Mouse (Mus musculus): ENCODE results near the gene Nrros.

Gene Nrros

DNA sequence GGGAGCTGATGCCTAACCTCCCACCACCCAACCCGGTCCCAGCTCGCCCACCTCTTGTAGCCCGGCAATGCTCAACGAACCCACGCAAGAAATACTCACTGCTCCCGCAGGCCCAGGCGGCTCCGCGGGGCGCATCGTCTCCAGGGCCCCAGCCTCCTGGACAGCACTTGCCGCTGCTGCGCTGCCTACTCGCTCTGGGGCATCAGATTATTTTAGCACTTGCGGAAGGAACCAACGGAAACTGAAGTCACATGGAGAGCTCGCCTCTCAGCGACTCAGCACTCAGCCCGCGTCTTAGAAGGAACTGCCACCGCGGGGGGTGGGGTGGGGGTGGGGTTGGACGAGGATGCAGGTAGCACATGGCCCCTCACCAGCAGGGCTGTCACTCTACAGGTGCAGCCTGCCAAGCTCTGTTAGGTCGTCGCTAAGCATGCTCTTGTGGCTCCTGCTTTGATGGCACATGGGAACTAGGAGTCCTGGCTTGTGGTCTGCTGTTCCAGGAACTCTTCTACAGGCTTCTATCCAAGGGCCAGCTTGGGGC lies at the start of gene Nrros:
Gene Nrros, minus strand, starts transcription at position 314 of the 541 bp plus-strand sequence.
- peak; percentile 90 for DNase-seq (ENCODE audit: low read depth, low spot score)

- DNase-seq (ENCODE audit: low read depth, low spot score), result no peak
Measured at GRCm38 (mm10) chr16:32214804-32215576, 49.6 kb upstream of the Nrros start.

DNA sequence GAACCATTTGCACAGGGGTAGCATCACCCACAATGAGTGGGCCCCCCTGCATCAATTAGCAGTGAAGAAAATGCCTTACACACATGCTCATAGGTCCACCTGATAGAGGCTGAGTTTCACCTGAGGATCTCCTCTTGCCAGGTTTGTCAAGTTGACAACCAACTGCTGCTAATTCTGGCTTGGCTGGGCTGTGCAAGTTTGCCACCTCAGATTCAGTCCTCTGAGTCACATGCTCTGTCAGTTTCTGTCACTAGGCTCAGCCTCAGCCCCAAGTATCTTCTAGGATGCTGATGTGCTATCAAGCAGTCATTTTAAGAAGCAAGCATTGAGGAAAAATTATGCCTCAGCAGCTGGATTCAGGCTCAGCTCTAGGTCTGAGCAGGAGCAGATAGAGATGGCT lies 48.8 kb upstream of the Nrros start:
- DNase-seq (ENCODE audit: low read depth, low spot score), result no peak

DNA sequence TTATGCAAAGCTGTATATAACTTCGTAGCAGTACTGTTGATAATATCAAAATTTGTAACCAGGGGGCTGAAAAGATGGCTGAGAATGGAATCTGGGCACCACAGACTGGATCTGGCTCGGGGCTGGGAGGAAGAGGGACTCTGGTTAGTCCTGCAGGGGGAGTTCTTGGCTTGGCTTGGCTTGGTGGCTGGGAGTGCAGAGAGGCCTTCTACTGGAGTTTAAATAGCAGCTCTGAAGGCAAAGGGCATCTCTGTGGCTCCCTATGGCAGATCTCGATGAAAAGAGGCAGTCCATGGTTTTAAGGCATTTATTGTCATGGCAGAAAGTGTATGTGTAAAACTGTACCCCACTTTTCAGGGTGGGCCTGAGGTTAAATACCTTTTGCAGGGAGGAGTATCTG lies 39.5 kb upstream of the Nrros start:
- no peak for DNase-seq (ENCODE audit: low read depth, low spot score)

- peak; percentile 94 for DNase-seq (ENCODE audit: low read depth, low spot score)
Measured at GRCm38 (mm10) chr16:32202681-32203080, 37.3 kb upstream of the Nrros start.

DNA sequence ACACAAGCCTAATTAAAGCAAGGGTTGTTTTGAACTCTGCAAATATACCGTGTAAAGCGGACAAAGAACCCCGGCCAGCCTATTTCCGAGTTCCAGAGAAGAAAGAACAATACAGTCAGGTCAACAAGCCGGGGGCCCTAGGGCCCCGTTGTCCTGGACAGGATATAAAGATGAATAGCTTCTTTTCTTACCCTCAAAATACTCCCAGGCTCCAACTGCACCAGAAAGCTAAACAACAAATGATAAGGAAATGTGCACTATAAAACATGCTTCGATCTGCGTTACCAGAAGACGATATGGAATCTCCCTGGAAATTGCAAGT lies 35.6 kb upstream of the Nrros start:
- DNase-seq (ENCODE audit: low read depth, low spot score), result no peak

DNA sequence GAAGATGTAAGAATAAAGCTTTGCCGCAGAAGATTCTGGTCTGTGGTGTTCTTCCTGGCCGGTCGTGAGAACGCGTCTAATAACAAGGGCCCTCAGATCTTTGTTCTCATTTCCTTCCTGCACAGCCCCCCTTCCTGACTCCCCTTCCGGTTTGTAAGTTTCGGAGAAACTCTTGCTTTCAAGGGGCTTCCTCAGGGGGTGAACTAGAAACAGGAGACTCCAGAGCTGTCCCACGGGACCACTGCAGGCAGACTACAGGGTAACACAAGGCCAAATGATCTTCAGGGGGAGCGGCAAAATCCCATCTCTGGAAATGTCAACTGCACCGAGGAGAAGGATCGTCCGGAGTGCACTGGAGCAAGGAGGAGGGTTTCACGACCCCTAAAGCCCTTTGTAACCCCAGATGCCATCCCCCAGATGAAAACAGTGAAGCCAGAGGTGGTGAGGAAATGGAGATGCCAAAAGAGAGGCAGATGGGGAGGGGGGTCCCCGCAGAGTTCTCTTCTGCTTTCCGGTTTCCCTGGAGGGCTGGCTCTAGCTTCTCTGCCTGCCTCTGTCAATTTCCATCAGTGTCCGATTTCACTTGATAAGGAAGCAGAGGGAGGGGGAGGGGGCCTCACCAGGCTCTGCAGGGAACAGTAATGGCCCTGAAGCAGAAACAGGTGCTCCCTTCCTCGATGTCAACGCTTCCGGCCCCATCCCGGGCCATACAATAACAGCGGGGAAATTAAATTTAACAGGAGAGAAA lies 35.0 kb upstream of the Nrros start:
- DNase-seq (ENCODE audit: low read depth, low spot score), result peak; percentile 53

DNA sequence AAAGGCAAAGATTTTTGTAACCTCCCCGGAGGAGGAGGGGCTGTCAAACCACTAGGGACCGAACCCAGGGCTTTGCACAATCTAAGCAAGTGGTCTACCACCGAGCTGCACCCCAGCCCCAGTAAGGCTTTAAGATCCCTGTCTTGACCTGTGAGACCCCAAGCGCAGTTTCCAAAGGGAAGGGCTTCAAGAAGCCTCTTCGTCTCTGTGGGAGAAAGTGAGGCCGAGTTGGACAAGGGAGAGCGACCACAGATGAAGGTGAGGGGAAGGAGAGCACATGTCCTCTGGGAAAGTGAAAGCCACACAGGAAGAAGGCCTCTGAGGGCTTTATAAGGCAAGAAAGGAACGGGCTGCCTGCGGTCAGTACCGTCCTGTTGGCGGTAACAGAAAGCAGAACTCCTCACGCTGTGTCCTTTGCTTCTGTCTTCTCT lies 24.6 kb upstream of the Nrros start:
- peak; percentile 50 for DNase-seq (ENCODE audit: low read depth, low spot score)

DNA sequence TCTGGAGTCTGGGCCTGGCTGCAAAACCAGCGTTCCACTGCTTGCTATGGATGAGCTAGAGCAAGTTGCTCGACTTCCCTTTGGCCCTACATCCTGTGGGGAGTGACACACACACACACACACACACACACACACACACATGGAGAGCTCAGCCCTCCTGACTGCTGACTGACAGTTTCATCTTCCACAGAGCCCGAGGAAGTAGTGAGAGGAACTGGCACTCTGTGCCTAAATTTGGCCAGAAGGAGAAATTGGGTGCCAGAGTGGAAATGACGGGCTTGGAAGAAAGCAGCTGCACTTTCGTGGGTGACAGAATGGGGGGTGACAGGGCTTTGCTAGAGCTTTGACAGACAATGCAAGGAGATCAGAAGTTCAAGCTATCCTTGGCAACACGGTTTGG lies 23.7 kb upstream of the Nrros start:
- DNase-seq (ENCODE audit: low read depth, low spot score), result no peak

- DNase-seq (ENCODE audit: low read depth, low spot score), result no peak
Measured at GRCm38 (mm10) chr16:32186056-32186455, 20.7 kb upstream of the Nrros start.

DNA sequence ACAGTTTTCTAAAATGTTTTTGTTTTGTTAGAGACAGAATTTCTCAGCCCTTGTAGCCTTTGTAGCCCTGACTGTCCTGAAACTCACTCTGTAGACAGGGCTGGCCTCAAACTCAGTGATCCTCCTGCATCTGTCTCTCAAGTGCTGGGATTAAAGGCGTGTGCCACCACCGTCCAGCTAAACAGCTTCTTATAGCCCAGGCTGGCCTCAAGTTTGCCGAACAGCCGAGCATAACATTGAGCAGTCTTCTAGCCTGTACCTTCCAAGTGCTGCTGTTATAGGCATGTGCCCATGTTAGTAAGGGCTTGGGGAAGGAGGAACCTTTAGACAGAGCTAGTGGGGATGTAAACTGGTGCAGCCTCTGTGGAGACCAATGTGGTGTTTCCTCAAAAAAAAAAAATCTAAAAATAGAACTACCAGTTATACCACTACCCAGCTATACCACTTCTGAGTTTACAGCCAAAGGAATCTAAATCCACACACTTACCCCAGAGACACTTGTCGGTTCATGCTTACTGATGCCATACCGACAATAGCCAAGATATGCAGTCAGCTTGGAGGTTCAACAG lies 14.0 kb upstream of the Nrros start, which contains the start of gene Bex6:
Gene Bex6, plus strand, starts transcription at position 491 of the 569 bp plus-strand sequence.
- no peak for DNase-seq (ENCODE audit: low read depth, low spot score)

DNA sequence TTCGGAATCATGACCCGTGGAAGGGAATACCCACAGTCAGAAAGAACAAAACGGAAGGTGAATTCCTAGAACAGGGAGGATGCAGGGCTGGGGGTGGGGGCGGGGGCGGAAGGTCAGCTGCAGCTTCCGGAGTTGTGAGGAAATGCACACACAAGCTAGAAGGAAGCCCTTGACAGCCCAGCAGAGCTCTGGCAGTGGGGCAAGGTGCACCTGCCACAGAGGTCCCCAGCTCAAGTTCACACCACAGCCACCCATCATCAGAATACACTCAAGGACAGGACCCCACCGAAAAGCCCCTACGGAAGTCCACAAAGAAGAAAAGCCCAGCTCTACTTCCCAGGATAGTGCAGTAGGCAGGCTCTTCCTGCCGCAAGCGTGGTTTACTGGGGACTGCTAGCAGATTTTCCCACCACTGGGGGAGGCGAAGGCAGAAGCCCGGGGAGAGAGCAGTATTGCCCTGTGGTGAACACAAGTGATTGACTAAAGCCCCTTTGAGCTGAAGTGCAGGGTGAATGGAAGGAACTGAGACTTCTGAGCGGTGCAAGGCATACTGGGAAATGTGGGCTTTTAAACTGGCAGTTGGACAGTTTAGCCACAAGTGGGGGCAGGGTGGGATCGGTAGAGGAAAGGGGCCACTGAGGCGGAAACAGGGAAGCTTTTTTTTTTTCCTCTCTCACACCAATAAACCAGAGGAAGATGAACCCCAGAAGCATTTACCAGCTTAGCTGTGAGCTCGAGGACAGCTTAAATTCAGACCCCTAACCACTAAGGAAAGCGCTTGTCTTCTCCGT lies 11.7 kb upstream of the Nrros start:
- peak; percentile 67 for DNase-seq (ENCODE audit: low read depth, low spot score)

DNA sequence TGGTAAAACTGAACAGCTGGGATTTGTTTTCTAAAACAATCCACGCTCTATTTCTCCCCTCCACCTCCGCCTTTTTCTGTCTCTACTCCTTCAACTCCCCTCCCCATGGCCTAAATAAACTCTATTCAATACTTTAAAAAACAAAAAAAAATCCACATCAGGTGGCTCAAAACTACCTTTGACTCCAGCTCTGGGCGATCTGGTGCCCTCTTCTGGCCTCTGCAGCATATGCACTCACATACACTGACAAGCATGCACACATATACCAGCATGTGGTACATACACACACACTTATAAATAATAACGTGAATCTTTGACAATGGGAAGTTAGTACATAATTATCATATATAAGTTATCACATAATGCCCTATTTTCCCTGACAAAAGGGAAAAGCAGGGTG lies 9.6 kb upstream of the Nrros start:
- DNase-seq (ENCODE audit: low read depth, low spot score), result peak; percentile 56

DNA sequence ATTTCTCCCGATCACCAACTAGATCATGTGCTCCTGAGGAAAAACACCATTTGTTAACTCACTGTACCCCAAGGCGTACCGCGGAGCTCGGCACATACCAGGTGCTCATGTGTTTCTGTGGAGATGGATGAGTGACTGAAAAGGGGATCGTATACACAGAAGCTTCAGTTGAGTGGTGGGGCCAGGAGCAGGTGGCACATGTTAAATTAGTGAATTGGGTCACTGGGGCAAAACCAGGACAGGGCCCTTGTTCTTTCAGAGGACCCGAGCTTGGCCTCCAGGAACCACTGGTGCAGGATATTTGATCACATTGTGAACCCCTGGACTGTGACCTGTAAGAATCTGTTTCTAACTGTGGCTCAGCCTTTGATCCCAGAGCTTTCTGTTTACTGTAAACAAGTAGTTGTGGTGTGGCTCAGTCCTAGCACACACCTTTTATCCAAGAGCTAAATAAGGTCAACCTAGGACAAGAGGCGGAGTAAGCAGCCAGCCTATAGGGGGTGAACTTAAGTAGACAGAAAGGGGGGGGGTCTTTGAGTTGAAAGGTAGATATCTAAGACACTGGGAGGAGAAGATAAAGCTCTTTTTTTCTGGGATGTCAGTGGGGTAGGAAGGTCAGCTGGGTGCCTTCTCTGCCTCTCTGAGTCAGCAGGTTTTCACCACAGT lies 9.1 kb upstream of the Nrros start:
- DNase-seq (ENCODE audit: low read depth, low spot score), result no peak

- no peak for DNase-seq (ENCODE audit: low read depth, low spot score)
Measured at GRCm38 (mm10) chr16:32173401-32173800, 8.0 kb upstream of the Nrros start.

GRCm38 (mm10) chr16:32171031-32171731 lies 5.8 kb upstream of the Nrros start:
- no peak for DNase-seq (ENCODE audit: low read depth, low spot score)

- no peak for DNase-seq (ENCODE audit: low read depth, low spot score)
Measured at GRCm38 (mm10) chr16:32167819-32168545, 2.6 kb upstream of the Nrros start.

DNA sequence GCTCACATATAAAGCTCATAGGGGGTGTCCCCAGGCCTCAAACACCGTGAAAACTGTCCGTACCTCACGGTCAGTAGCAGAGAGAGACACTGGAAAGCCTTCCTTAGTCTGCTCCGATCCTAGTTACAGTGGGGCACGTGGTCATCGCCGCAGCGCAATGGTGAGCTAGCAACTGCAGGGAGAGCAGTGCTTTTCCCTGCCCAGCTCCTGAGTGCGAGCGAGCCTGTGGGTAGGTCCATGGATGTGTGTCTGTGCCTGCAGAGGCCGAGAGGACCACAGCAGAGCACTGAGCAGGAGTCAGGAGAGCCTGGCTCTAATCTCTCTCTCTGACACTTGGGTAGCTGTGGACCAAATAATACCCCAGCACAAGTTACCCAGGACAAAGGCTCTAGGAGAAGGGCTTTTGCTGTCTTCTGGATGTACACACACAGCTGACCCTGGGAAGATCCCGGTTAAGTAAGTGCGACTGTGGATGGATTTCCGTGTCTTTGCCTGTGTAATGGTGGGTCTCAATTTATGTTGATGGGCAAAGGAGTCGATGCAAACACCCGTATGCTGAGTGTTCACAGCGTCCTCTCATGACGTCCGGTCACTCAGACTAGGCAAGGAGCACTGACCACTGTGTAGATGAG lies 882 bp downstream of the Nrros start:
- peak; percentile 34 for DNase-seq (ENCODE audit: low read depth, low spot score)

DNA sequence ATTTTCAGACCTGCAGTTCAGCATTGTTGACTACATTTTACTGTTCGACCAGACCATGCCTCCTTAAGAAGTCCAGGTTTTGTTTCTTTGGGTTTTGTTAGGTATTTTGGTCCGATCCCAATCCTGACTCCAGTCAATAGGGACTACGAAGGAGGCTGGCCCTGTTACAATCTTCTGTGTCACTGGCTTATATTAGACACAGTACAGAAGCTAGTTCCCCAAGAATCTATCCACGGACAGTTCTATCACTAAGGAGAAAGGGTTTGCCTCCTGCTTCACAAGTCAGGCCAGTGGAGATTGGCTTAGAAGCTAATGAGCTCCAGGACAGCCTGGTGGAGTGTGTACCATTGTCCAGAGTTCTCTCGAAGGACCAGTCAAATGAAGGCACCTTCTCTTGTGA lies 1.5 kb downstream of the Nrros start:
- DNase-seq (ENCODE audit: low read depth, low spot score), result no peak
